Mouse (Mus musculus) midbrain, postnatal 0 days (tissue): ENCODE measurements around the gene Cyp4f13. TPM values are rescaled to one million over a fixed set of nuclear protein-coding genes. Genes with fewer than 3 reads are reported as not detected.

Experiments
- ATAC-seq: fragments of 200-750 bp; cut with Nextera tagmentation; 2 replicates; pipeline ENCODE4 v1.8.0; 2017; ENCODE audit warnings: moderate number of reproducible peaks, mild to moderate bottlenecking, moderate TSS enrichment, moderate library complexity; ENCODE audit not compliant: low FRiP score
- DNase-seq: peaks from one replicate; pipeline ENCODE4 v3.0.0-alpha.2; 2015; ENCODE audit warnings: low spot score
- H3K27ac ChIP-seq: fragments of 300-500 bp; sonication (generic); 2 replicates; pipeline ENCODE4 v1.5.1; 2014; ENCODE audit warnings: low read depth, mild to moderate bottlenecking, low read length, mixed read lengths
- H3K27me3 ChIP-seq: fragments of 300-500 bp; sonication (generic); 2 replicates; pipeline ENCODE4 v1.6.1; 2014; ENCODE audit warnings: low read length, control low read depth, mixed read lengths; ENCODE audit not compliant: insufficient read depth
- H3K36me3 ChIP-seq: fragments of 300-500 bp; sonication (generic); 2 replicates; pipeline ENCODE4 v1.6.1; 2014; ENCODE audit warnings: low read length, control low read depth, mixed read lengths; ENCODE audit not compliant: insufficient read depth
- H3K4me1 ChIP-seq: fragments of 300-500 bp; sonication (generic); 2 replicates; pipeline ENCODE4 v1.6.1; 2014; ENCODE audit warnings: mild to moderate bottlenecking, control low read depth, antibody characterized with exemption, low read length, mixed read lengths; ENCODE audit not compliant: insufficient read depth
- H3K4me2 ChIP-seq: fragments of 300-500 bp; sonication (generic); 2 replicates; pipeline ENCODE4 v1.6.1; 2014; ENCODE audit warnings: low read depth, mild to moderate bottlenecking, low read length, mixed read lengths; ENCODE audit not compliant: poor library complexity, severe bottlenecking
- H3K4me3 ChIP-seq: fragments of 300-500 bp; sonication (generic); 2 replicates; pipeline ENCODE4 v1.5.1; 2014; ENCODE audit warnings: low read depth, mild to moderate bottlenecking, low read length, moderate library complexity
- H3K9ac ChIP-seq: fragments of 300-500 bp; sonication (generic); replicated peaks from 2 replicates; pipeline ENCODE4 v1.6.1; 2014; ENCODE audit warnings: mild to moderate bottlenecking, low read length, moderate library complexity, mixed read lengths; ENCODE audit not compliant: poor library complexity, severe bottlenecking
- H3K9me3 ChIP-seq: fragments of 300-500 bp; sonication (generic); 2 replicates; pipeline ENCODE4 v1.6.1; 2016; ENCODE audit warnings: low read length, control low read depth
- CTCF ChIP-seq: IDR thresholded peaks from 2 replicates; pipeline ENCODE4 v1.5.1; 2016; ENCODE audit warnings: antibody characterized with exemption, mild to moderate bottlenecking
- WGBS: fragments of 180-500 bp; shearing (Covaris S2); extraction: QIAGEN DNeasy Blood & Tissue Kit; methylation state at CpG from one replicate; pipeline ENCODE4 v1.1.7; 2014; 5-methylcytosine and 5-hydroxymethylcytosine counted together
- polyA plus RNA-seq: library from polyadenylated mRNA; unstranded; fragments of >200 nt; fragmentation: Nextera tagmentation; extraction: Ambion mirVana; gene quantifications from 2 replicates; pipeline ENCODE4 v1.2.1, GENCODE M21; 2015
- total RNA-seq: library from RNA; depleted of rRNA; stranded (reverse); fragments of >200 nt; gene quantifications from 2 replicates; pipeline ENCODE4 v1.2.3, GENCODE M21; 2014; rRNA removed

Cyp4f13 gene
- total and polyA plus RNA-seq, 2 experiments from 2014 or later = 8.0 to 15.1 TPM

- H3K9ac ChIP-seq = no peak overlapping the region
- WGBS = 93% methylated on average over 6 of the region's 6 CpGs
Observed at GRCm38 (mm10) chr17:32889611-32890010, 57.6 kb downstream of the Cyp4f13 start.

GRCm38 (mm10) chr17:32880320-32881218 lies 66.6 kb downstream of the Cyp4f13 start:
- Histone ChIP-seq H3K36me3 (peaks cover 31% of the 10 kb centered on the region), H3K4me1 (no peaks in the 10 kb centered on the region), H3K27ac (no peak overlapping the region), H3K27me3 (no peaks in the 10 kb centered on the region), H3K4me3 (no peak overlapping the region), H3K9me3 (no peaks in the 10 kb centered on the region), H3K9ac (no peak overlapping the region), H3K4me2 (no peak overlapping the region)
- no peak for ATAC-seq
- WGBS = 94% methylated on average over 14 of the region's 14 CpGs
- no peak for TF ChIP-seq CTCF
- no peak for DNase-seq

More at GRCm38 (mm10) chr17:32889611-32890010, 57.6 kb downstream of the Cyp4f13 start:
- no peak overlapping the region for H3K27ac ChIP-seq
- no peak overlapping the region for H3K4me3 ChIP-seq
- TF ChIP-seq CTCF = no peak
- no peak overlapping the region for H3K4me2 ChIP-seq
- H3K36me3 ChIP-seq = no peaks in the 10 kb centered on the region
- no peaks in the 10 kb centered on the region for H3K27me3 ChIP-seq
- H3K9me3 ChIP-seq = no peaks in the 10 kb centered on the region
- DNase-seq (no peak), ATAC-seq (no peak)
- H3K4me1 ChIP-seq = peaks cover 8% of the 10 kb centered on the region; the same call in 1 of the 2 replicates

- ATAC-seq (no peak), DNase-seq (no peak)
- no peak overlapping the region for H3K27ac ChIP-seq
- no peak for TF ChIP-seq CTCF
- no peaks in the 10 kb centered on the region for H3K9me3 ChIP-seq
- WGBS = 94% methylated on average over 11 of the region's 11 CpGs
- no peaks in the 10 kb centered on the region for H3K4me1 ChIP-seq
- H3K4me2 ChIP-seq = no peak overlapping the region
- H3K9ac ChIP-seq = no peak overlapping the region
- H3K4me3 ChIP-seq = no peak overlapping the region
- peaks cover 27% of the 10 kb centered on the region for H3K36me3 ChIP-seq
- H3K27me3 ChIP-seq = no peaks in the 10 kb centered on the region
Observed at GRCm38 (mm10) chr17:32878773-32879172, 68.4 kb downstream of the Cyp4f13 start.

- WGBS = 20% methylated on average over 22 of the region's 22 CpGs
- no peak for ATAC-seq
- no peak for DNase-seq
- no peaks in the 10 kb centered on the region for H3K9me3 ChIP-seq
- H3K4me3 ChIP-seq = no peak overlapping the region
- H3K27me3 ChIP-seq = no peaks in the 10 kb centered on the region
- no peak overlapping the region for H3K9ac ChIP-seq
- no peak for TF ChIP-seq CTCF
- no peak overlapping the region for H3K27ac ChIP-seq
- H3K4me2 ChIP-seq = no peak overlapping the region
- no peaks in the 10 kb centered on the region for H3K4me1 ChIP-seq
- H3K36me3 ChIP-seq = peaks cover 15% of the 10 kb centered on the region
Observed at GRCm38 (mm10) chr17:32877471-32878171, 69.6 kb downstream of the Cyp4f13 start.

Other genes starting within 250 kb of the Cyp4f13 start
- gene Zfp871, start 159.1 kb downstream of the Cyp4f13 start, total RNA-seq = 34.5 and 41.4 TPM in 2 replicates
- gene Zfp871, start 159.1 kb downstream of the Cyp4f13 start, polyA plus RNA-seq = 41.8 and 46.7 TPM in 2 replicates
- gene Zfp811, start 137.5 kb downstream of the Cyp4f13 start, total RNA-seq = 17.9 and 20.9 TPM in 2 replicates
- 22.9 and 26.0 TPM in 2 replicates for gene Zfp811, start 137.5 kb downstream of the Cyp4f13 start, polyA plus RNA-seq
- 16.3 and 38.0 TPM in 2 replicates for gene Zfp799, start 117.1 kb downstream of the Cyp4f13 start, total RNA-seq
- 9.0 and 12.6 TPM in 2 replicates for gene Zfp799, start 117.1 kb downstream of the Cyp4f13 start, polyA plus RNA-seq
- gene Zfp870, start 55.8 kb downstream of the Cyp4f13 start, total RNA-seq = 6.7 and 8.1 TPM in 2 replicates
- 4.9 and 5.8 TPM in 2 replicates for gene Zfp870, start 55.8 kb downstream of the Cyp4f13 start, polyA plus RNA-seq
- 1.2 TPM in 2 replicates for gene Cyp4f14, start 30.1 kb downstream of the Cyp4f13 start, total RNA-seq
- 0.56 and 0.77 TPM in 2 replicates for gene Cyp4f14, start 30.1 kb downstream of the Cyp4f13 start, polyA plus RNA-seq
- 4.2 and 5.7 TPM in 2 replicates for gene Zfp472, start 18.4 kb upstream of the Cyp4f13 start, total RNA-seq
- gene Zfp472, start 18.4 kb upstream of the Cyp4f13 start, polyA plus RNA-seq = 6.1 TPM in 2 replicates
- gene Zfp952, start 45.7 kb upstream of the Cyp4f13 start, total RNA-seq = 9.9 and 15.7 TPM in 2 replicates
- 12.1 TPM in 2 replicates for gene Zfp952, start 45.7 kb upstream of the Cyp4f13 start, polyA plus RNA-seq
- gene Zfp763, start 86.0 kb upstream of the Cyp4f13 start, total RNA-seq = 10.8 and 20.8 TPM in 2 replicates
- gene Zfp763, start 86.0 kb upstream of the Cyp4f13 start, polyA plus RNA-seq = 18.2 and 19.7 TPM in 2 replicates
- gene 4921501E09Rik, start 120.7 kb upstream of the Cyp4f13 start, total RNA-seq = not detected in 2 replicates
- not detected in 2 replicates for gene 4921501E09Rik, start 120.7 kb upstream of the Cyp4f13 start, polyA plus RNA-seq
- gene Zfp563, start 141.9 kb upstream of the Cyp4f13 start, total RNA-seq = 21.9 and 26.0 TPM in 2 replicates
- 11.7 and 13.1 TPM in 2 replicates for gene Zfp563, start 141.9 kb upstream of the Cyp4f13 start, polyA plus RNA-seq
- 0.09 and 0.11 TPM in 2 replicates for gene Morc2b, start 192.3 kb upstream of the Cyp4f13 start, total RNA-seq
- gene Morc2b, start 192.3 kb upstream of the Cyp4f13 start, polyA plus RNA-seq = 0.15 and 0.27 TPM in 2 replicates
- gene Olfr55, start 221.0 kb upstream of the Cyp4f13 start, total RNA-seq = not detected in 2 replicates
- not detected in 2 replicates for gene Olfr55, start 221.0 kb upstream of the Cyp4f13 start, polyA plus RNA-seq
- gene Olfr239, start 243.9 kb upstream of the Cyp4f13 start, total RNA-seq = not detected in 2 replicates
- gene Olfr239, start 243.9 kb upstream of the Cyp4f13 start, polyA plus RNA-seq = not detected in 2 replicates